ENCODE assay signal across 20 mouse cellular contexts in genomic region chr6:49194536-49194935, GRCm38 (mm10).
DNase-seq lines count a peak whose midpoint lies in the region.
"Had no signal": no experiment of that assay in that cellular context is flagged by ENCODE, and none has a peak within 500 bp of the region (broad histone marks: within the 10 kb centered on the region; RNA-seq: fewer than 3 reads in every experiment).

No protein-coding gene starts in this region.

- DNase-seq in heart, adult 11 months = peak; percentile 55
- DNase-seq in heart, adult 9 months (ENCODE audit: low spot score in 2 of 2) = no peak
- DNase-seq in ES-CJ7 (ENCODE audit: low read depth, low spot score) (peak; percentile 44), R1 (ENCODE audit: low read depth, low spot score) (peak; percentile 57), ZHBTc4 (ENCODE audit: low read depth, low spot score) (peak; percentile 44)
- no peak for DNase-seq in cerebellum, postnatal 4 days (ENCODE audit: low spot score in 2 of 2)
- DNase-seq in lung, postnatal 36 days = no peak
- no peak for DNase-seq in embryo, embryonic 10.5 days (ENCODE audit: low spot score)
- DNase-seq: adrenal gland, adult 2 months; adrenal gland, adult 8-10 months; adrenal gland, postnatal 10 days; adrenal gland, postnatal 14 days; adrenal gland, postnatal 25 days; adrenal gland, postnatal 36 days; B cell, adult 2 months; cerebellum, adult 11 months; cerebellum, adult 11-12 months; cerebellum, adult 18-20 months; cerebellum, adult 2 months; cerebellum, adult 8-10 months had no signal

Comparison
In these comparisons a context has a peak if more than half of its experiments do, and no peak if none do; other contexts are left out.
1. DNase-seq: peak in heart, adult 11 months (single experiment), ES-CJ7 (single experiment), R1 (single experiment) and ZHBTc4 (single experiment); none in heart, adult 9 months (0 of 2), cerebellum, postnatal 4 days (0 of 2), lung, postnatal 36 days (single experiment) and embryo, embryonic 10.5 days (single experiment).